8 mouse cellular contexts compared by ENCODE assay signal in the genomic region with DNA sequence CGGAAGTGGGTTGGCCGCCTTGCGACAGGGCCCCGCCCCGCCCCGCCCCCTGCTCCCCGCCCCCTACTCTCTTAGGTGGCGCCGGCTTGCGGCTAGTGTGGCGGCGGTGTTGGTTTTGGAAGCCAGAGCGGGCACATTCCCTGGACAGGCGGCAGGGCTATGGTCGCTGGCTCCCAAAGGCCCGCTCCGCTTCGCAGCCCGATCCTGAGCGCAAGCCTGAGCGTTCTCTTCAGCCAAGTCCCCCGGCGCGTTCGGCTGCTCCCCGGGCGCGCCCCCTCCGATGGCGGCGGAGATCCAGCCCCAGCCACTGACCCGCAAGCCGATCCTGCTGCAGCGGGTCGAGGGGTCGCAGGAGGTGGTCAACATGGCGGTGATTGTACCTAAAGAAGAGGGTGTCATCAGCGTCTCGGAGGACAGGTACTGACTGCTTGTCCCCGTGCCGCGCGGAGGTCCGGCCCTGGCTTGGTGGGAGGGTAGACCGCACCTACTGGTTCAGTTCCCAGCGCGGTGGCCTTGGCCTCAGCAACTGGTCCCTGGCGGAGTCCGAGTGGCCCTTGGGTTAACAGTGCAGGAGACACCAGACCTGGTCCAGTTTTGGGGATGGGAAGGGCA. TPM values are rescaled to one million over a fixed set of nuclear protein-coding genes. Genes with fewer than 3 reads are reported as not detected.
DNase-seq lines count a peak whose midpoint lies in the region; ATAC-seq and TF ChIP-seq lines count a peak whose summit lies in the region.

Gene Wdfy2 (plus strand): TSS at position 38 of the 612 bp plus-strand sequence.

- ATAC-seq in kidney, embryonic 15.5 days (replicated peaks; ENCODE audit: low FRiP score) = peak; percentile 59
- peak; percentile 26 for ATAC-seq in liver, embryonic 11.5 days (replicated peaks; ENCODE audit: low FRiP score)
- ATAC-seq in midbrain, postnatal 0 days (ENCODE audit: low FRiP score) = peak; percentile 10; the same call in 1 of the 2 replicates

- intact Hi-C loops in gastrocnemius, postnatal 14 days (cut with DNase I; ENCODE audit: low total_unique reads) = no loop called here

- peaks cover 29% of the 10 kb centered on the region for H3K4me1 ChIP-seq in bone marrow macrophage, adult 2 months (ENCODE audit: control insufficient read depth, insufficient read depth, low read length)
- peaks cover 27% of the 10 kb centered on the region for H3K4me1 ChIP-seq in kidney, embryonic 15.5 days
- H3K4me1 ChIP-seq in liver, embryonic 11.5 days (replicated peaks; ENCODE audit: control insufficient read depth, insufficient read depth, low read length) = no peaks in the 10 kb centered on the region
- peaks cover 16% of the 10 kb centered on the region for H3K4me1 ChIP-seq in midbrain, postnatal 0 days (ENCODE audit: insufficient read depth, low read length)

- peak in 1 of 2 experiments; percentile 39 for DNase-seq in left cerebral cortex, adult 18-20 months (ENCODE audit: low spot score in 2 of 2)
- no peak for DNase-seq in left cerebral cortex, adult 11 months (ENCODE audit: low spot score)
- peak; percentile 64 for DNase-seq in gastrocnemius, postnatal 14 days
- DNase-seq in liver, embryonic 11.5 days (ENCODE audit: low spot score) = no peak
- peak; percentile 19 for DNase-seq in midbrain, postnatal 0 days (ENCODE audit: low spot score)
- DNase-seq in natural killer cell, adult 2 months (ENCODE audit: low spot score in 2 of 2) = no peak

- no peaks in the 10 kb centered on the region for H3K27me3 ChIP-seq in kidney, embryonic 15.5 days
- H3K27me3 ChIP-seq in liver, embryonic 11.5 days (replicated peaks; ENCODE audit: control insufficient read depth, insufficient read depth, low read length) = no peaks in the 10 kb centered on the region
- no peaks in the 10 kb centered on the region for H3K27me3 ChIP-seq in midbrain, postnatal 0 days (ENCODE audit: insufficient read depth, low read length)

- peak within 1 kb of the TSS; percentile 97 for H3K27ac ChIP-seq in bone marrow macrophage, adult 2 months (ENCODE audit: insufficient read depth, low read depth, low read length)
- peak within 1 kb of the TSS; percentile 86 for H3K27ac ChIP-seq in kidney, embryonic 15.5 days
- peak within 1 kb of the TSS; percentile 46 for H3K27ac ChIP-seq in liver, embryonic 11.5 days (ENCODE audit: low read depth, low read length)
- H3K27ac ChIP-seq in midbrain, postnatal 0 days (ENCODE audit: low read depth, low read length) = peak within 1 kb of the TSS; percentile 81

- under 1% methylated on average over 48 of the region's 49 CpGs for WGBS in kidney, embryonic 15.5 days
- 0% methylated on average over 49 of the region's 49 CpGs for WGBS in liver, embryonic 11.5 days
- WGBS in midbrain, postnatal 0 days = under 1% methylated on average over 45 of the region's 49 CpGs

- no peaks in the 10 kb centered on the region for H3K9me3 ChIP-seq in kidney, embryonic 15.5 days (replicated peaks)
- no peaks in the 10 kb centered on the region for H3K9me3 ChIP-seq in liver, embryonic 11.5 days (ENCODE audit: control insufficient read depth, low read length)
- no peaks in the 10 kb centered on the region for H3K9me3 ChIP-seq in midbrain, postnatal 0 days (ENCODE audit: low read length)

- H3K4me2 ChIP-seq in kidney, embryonic 15.5 days = peak within 1 kb of the TSS; percentile 77
- peak within 1 kb of the TSS; percentile 85 for H3K4me2 ChIP-seq in liver, embryonic 11.5 days
- peak within 1 kb of the TSS; percentile 64 for H3K4me2 ChIP-seq in midbrain, postnatal 0 days (ENCODE audit: low read depth, low read length, poor library complexity, severe bottlenecking)

- TF ChIP-seq POLR2A in bone marrow macrophage, adult 2 months (IDR thresholded peaks at IDR 0.05; ENCODE audit: borderline replicate concordance, low read depth, low read length) = no peak

- H3K4me3 ChIP-seq in bone marrow macrophage, adult 2 months (ENCODE audit: insufficient read depth, low read length) = peak within 1 kb of the TSS; percentile 89
- peak within 1 kb of the TSS; percentile 93 for H3K4me3 ChIP-seq in kidney, embryonic 15.5 days (replicated peaks)
- peak within 1 kb of the TSS; percentile 87 for H3K4me3 ChIP-seq in liver, embryonic 11.5 days (ENCODE audit: low read depth, low read length)
- H3K4me3 ChIP-seq in midbrain, postnatal 0 days (ENCODE audit: low read depth, low read length) = peak within 1 kb of the TSS; percentile 85

- H3K36me3 ChIP-seq in kidney, embryonic 15.5 days = peaks cover 6% of the 10 kb centered on the region
- H3K36me3 ChIP-seq in liver, embryonic 11.5 days (ENCODE audit: control insufficient read depth, insufficient read depth, low read length) = no peaks in the 10 kb centered on the region
- H3K36me3 ChIP-seq in midbrain, postnatal 0 days (ENCODE audit: insufficient read depth, low read length) = 0 out of 2 replicates have a peak, but pooled peaks cover 2% of the 10 kb centered on the region

- H3K9ac ChIP-seq in kidney, embryonic 15.5 days = peak within 1 kb of the TSS; percentile 78
- H3K9ac ChIP-seq in liver, embryonic 11.5 days (ENCODE audit: low read depth, low read length) = peak within 1 kb of the TSS; percentile 72
- H3K9ac ChIP-seq in midbrain, postnatal 0 days (replicated peaks; ENCODE audit: low read length, poor library complexity, severe bottlenecking) = peak within 1 kb of the TSS; percentile 81

- no peak for TF ChIP-seq CTCF in bone marrow macrophage, adult 2 months (IDR thresholded peaks at IDR 0.05; ENCODE audit: low read depth, low read length)
- TF ChIP-seq CTCF in midbrain, postnatal 0 days (IDR thresholded peaks at IDR 0.05) = no peak

RNA-seq across cellular contexts. Expression of gene Wdfy2, which starts in this region (rescaled TPM):
- 10 to 100 TPM; 13.7 to 14.1 TPM for total RNA-seq in left cerebral cortex, adult 18-20 months (2021)
- 80.6 and 83.5 TPM in 2 replicates for polyA plus RNA-seq in bone marrow macrophage, adult 2 months (2012; ENCODE audit: insufficient read depth, insufficient read length, missing spikeins)
- 1 to 10 TPM; 7.4 to 7.8 TPM for total RNA-seq in gastrocnemius, postnatal 14 days (2021)
- polyA plus RNA-seq in kidney, embryonic 15.5 days (2015; fragmentation: Nextera tagmentation; extraction: Ambion mirVana) = 7.3 and 7.9 TPM in 2 replicates
- 6.0 and 6.7 TPM in 2 replicates for polyA plus RNA-seq in liver, embryonic 11.5 days (2014; fragmentation: Nextera tagmentation; extraction: Ambion mirVana)
- total RNA-seq in midbrain, postnatal 0 days (2014; rRNA removed) = 19.6 and 22.7 TPM in 2 replicates
- polyA plus RNA-seq in midbrain, postnatal 0 days (2015; fragmentation: Nextera tagmentation; extraction: Ambion mirVana) = 4.3 TPM in 2 replicates

Comparison
In these comparisons a context has a peak if more than half of its experiments do, and no peak if none do; other contexts are left out.
1. DNase-seq: peak in gastrocnemius, postnatal 14 days (single experiment) and midbrain, postnatal 0 days (single experiment); none in left cerebral cortex, adult 11 months (single experiment), liver, embryonic 11.5 days (single experiment) and natural killer cell, adult 2 months (0 of 2).
2. H3K27ac ChIP-seq: peak in every context shown above with its lines; median percentile 97 in bone marrow macrophage, adult 2 months; 86 in kidney, embryonic 15.5 days; 81 in midbrain, postnatal 0 days; 46 in liver, embryonic 11.5 days.
3. Peak in every context shown above with its lines, with median percentiles within 50 percentile points of each other: H3K4me3 ChIP-seq, ATAC-seq, H3K4me2 ChIP-seq and H3K9ac ChIP-seq.